Mouse (Mus musculus) brain, embryonic 14.5 days (tissue): ENCODE results near the gene Sdccag8.

Experiments used
- CTCF ChIP-seq: fragments of 200-500 bp; IDR thresholded peaks from 2 replicates; pipeline ENCODE4 v1.5.1; 2012; ENCODE audit warnings: inconsistent platforms, mild to moderate bottlenecking, moderate library complexity, borderline replicate concordance; ENCODE audit not compliant: insufficient read depth, insufficient read length; ENCODE audit errors: extremely low read depth
- POLR2A ChIP-seq: fragments of 200-500 bp; IDR thresholded peaks from 2 replicates; pipeline ENCODE4 v1.6.1; 2012; ENCODE audit warnings: mild to moderate bottlenecking, inconsistent platforms, borderline replicate concordance; ENCODE audit not compliant: poor library complexity, insufficient read depth, insufficient read length, severe bottlenecking; ENCODE audit errors: extremely low read depth

DNA sequence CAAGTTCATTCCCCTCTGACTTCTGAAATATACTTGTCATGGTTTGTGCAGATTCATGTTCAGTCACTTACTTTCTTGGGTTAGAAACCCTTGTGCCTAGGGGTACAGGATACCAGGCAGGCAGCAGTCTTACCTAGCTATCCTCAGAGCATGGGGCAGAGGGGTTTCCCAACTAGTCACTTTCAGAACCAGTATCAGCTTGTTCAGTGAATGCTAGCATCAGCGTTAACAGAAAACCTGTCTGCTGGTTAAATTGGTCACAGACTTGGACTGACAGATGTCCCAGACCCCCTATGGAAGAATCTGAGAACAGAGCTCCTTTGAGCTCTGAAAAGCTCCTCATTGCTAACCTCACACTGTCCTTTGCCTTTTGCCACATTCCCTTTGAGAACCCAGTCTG lies 204.3 kb downstream of the Sdccag8 start:
- no peak for TF ChIP-seq CTCF
- TF ChIP-seq POLR2A: no peak
